Mouse (Mus musculus): Measurements from ENCODE around the gene Rnf8. TPM values are rescaled to one million over a fixed set of nuclear protein-coding genes. Genes with fewer than 3 reads are reported as not detected.

Rnf8 gene
- total RNA-seq, 1 experiment from 2014 or later = 54.3 TPM

GRCm38 (mm10) chr17:29678526-29678925, 63.9 kb downstream of the Rnf8 start:
- ATAC-seq (replicated peaks; ENCODE audit: low read depth, poor library complexity, severe bottlenecking) = no peak

GRCm38 (mm10) chr17:29679038-29679767, 64.6 kb downstream of the Rnf8 start:
- no peak for ATAC-seq (replicated peaks; ENCODE audit: low read depth, poor library complexity, severe bottlenecking)

DNA sequence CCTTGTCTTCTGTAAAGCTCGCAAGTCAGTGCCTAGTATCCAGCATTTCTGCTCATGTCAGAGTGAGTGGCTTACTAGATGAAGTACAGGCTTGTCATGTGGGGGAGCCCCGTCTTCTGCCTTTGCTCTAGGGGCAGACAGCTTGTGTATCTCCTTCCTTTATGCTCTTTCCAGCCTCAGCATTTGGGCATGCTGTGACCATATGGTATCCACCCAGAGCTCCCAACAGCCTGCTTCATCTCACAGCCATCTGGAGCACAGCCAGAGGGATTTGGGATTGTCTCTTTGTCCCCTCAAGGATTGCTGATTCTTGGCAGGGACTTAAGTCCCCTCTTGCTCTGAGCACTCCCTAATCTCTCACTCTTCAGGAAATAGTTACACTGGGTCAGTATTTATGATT, 65.6 kb downstream of the Rnf8 start:
- ATAC-seq (replicated peaks; ENCODE audit: low read depth, poor library complexity, severe bottlenecking) = no peak

DNA sequence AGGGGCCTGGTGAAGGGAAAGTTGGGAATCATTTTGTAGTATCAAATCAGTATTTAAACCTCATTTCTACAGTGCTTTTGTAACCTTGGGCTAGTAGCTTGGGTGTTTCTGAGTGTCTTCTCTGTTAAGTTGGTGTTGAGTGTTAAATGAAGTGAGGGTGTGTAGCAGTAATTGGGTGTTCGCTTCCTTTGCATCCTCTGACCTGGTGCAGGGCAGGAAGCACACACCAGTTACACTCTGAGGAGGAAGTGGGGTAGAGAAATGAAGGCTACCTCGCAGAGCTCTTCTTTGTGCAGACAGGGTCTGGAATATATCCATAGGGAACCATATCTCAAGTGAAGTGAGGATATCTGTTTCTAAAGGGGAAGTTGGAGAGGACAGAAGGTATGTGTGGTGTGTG, 66.3 kb downstream of the Rnf8 start:
- ATAC-seq (replicated peaks; ENCODE audit: low read depth, poor library complexity, severe bottlenecking) = no peak

DNA sequence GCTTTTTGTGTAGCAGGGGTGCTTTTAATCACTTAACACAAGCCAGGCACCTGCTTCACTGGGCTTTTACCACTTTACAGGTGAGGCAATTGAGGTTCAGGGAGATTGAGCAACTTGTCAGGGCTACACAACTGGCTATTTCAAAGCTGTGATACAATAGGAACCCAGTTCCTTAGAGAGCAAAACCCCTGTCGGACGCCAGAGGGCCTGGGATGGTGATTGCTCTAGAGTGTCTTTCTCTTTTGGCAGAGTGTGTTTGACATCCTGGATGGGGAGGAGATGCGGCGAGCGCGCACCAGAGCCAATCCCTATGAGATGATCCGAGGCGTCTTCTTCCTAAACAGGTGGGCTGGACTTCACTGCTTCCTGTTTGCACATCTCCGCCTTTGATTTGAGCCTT, 67.1 kb downstream of the Rnf8 start:
- no peak for ATAC-seq (replicated peaks; ENCODE audit: low read depth, poor library complexity, severe bottlenecking)

- ATAC-seq (replicated peaks; ENCODE audit: low read depth, poor library complexity, severe bottlenecking) = no peak
Observed at GRCm38 (mm10) chr17:29682261-29682660, 67.7 kb downstream of the Rnf8 start.

DNA sequence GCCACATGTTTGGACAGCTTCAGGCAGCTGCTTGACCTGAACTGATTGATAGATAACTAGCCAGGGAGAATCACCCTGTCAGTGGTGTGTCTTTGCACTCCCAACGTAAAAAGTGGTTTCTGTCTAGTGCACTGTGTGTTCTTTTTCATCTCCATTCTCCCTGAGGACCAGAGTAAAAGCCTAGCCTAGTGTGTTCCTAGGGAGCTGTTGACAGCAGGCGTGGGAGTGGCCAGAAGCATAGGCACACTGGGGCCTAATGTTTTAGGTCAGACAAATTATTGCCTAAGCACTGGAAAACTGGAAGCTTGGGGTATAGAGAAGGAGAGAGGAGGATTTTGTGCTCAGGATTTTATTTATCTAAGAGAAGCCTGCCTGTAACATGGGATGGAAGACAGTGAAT, 68.5 kb downstream of the Rnf8 start:
- no peak for ATAC-seq (replicated peaks; ENCODE audit: low read depth, poor library complexity, severe bottlenecking)

DNA sequence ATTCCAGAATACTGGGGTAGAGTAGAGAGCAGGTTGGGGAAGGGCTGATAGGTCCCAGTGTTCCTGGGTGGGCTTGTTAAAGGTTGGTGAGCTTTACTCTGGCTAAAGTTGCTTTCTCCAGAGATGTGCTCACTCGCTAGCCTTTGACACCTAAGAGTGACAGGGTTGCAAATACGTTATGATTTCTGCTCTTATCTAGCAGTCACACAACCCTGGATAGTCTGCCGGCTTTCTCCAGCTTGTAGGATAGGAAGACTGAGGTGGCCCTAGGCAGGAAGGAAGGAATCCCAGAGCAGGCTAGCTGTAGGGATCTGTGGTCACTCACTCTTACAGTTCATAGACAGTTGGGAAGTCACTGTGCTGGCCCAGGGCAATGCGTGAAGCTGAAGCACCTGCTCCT, 69.7 kb downstream of the Rnf8 start:
- no peak for ATAC-seq (replicated peaks; ENCODE audit: low read depth, poor library complexity, severe bottlenecking)

DNA sequence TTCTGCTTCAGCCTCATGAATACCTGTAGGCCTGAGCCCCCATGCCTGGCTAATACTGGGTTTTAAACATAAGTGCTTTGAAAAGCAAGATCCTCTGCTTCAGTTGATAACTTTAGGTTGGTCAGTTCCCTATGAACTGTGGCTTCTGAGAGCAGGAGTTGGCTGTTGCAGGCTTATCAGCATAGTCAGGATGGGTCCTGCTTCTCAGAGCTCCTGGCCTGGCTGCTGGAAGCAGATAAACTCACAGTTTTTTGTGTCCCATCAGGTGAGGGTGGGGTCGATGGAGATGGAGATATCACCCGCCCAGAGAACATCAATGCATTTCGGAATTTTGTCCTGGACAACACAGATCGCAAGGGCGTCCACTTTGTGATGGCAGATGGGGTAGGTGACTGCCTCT, 72.2 kb downstream of the Rnf8 start:
- no peak for ATAC-seq (replicated peaks; ENCODE audit: low read depth, poor library complexity, severe bottlenecking)

GRCm38 (mm10) chr17:29687373-29687772, 72.8 kb downstream of the Rnf8 start:
- no peak for ATAC-seq (replicated peaks; ENCODE audit: low read depth, poor library complexity, severe bottlenecking)

GRCm38 (mm10) chr17:29688610-29689009, 74.0 kb downstream of the Rnf8 start:
- no peak for ATAC-seq (replicated peaks; ENCODE audit: low read depth, poor library complexity, severe bottlenecking)

GRCm38 (mm10) chr17:29690257-29690656, 75.7 kb downstream of the Rnf8 start:
- no peak for ATAC-seq (replicated peaks; ENCODE audit: low read depth, poor library complexity, severe bottlenecking)

DNA sequence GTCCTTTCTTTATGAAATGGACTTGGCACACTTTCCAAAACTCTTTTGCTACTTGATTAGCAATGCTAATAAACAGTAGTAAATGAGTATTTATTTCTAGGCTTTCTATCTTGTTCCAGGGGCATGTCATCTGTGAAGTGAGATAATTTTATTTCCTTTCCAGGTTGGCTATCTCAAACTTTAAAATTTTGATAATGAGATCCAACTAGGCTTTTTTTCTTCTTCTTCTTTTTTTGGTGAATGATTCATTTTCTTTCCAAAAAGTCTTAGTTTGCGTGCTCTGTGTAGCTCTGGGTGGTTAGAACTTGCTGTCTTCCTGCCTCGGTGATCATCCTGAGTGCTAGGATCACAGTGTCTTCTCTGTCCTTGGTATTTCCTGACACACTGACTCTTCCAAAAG, 78.2 kb downstream of the Rnf8 start:
- ATAC-seq (replicated peaks; ENCODE audit: low read depth, poor library complexity, severe bottlenecking) = no peak

GRCm38 (mm10) chr17:29693571-29693970, 79.0 kb downstream of the Rnf8 start:
- ATAC-seq (replicated peaks; ENCODE audit: low read depth, poor library complexity, severe bottlenecking) = no peak

DNA sequence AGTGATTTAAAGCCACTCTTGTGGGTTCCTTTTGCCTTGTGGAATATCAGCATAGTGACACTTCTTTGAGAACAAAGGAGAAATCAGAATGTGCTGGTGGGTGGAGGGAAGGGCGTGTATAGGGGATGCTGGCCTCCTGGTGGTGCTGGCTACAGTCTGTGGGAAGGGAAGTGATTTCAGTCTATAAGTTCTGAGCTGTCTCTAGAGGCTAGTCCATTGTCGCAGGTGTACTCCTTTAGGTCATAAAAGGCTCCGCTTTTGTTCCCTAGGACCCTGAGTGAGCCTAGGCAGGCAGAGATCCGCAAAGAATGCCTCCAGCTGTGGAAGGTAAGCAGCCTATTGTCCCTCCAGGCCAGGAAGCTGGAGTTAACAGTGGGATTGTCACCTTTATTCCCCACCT, 79.9 kb downstream of the Rnf8 start:
- ATAC-seq (replicated peaks; ENCODE audit: low read depth, poor library complexity, severe bottlenecking) = no peak

Other genes with a start within 250 kb of the Rnf8 start
- 205 and 249 TPM in 2 replicates for gene Pim1, start 124.0 kb upstream of the Rnf8 start, total RNA-seq (2017)
- gene Gm17657, start 65.2 kb upstream of the Rnf8 start, total RNA-seq (2017) = not detected in 2 replicates
- 7.0 and 9.6 TPM in 2 replicates for gene Tbc1d22b, start 65.0 kb upstream of the Rnf8 start, total RNA-seq (2017)
- 0.05 TPM in 1 of 2 replicates, not detected in the other for gene Tmem217, start 62.4 kb upstream of the Rnf8 start, total RNA-seq (2017)
- gene Gm28043, start 86 bp downstream of the Rnf8 start, total RNA-seq (2017) = 3.7 and 12.3 TPM in 2 replicates
- 150 and 172 TPM in 2 replicates for gene Cmtr1, start 45.8 kb downstream of the Rnf8 start, total RNA-seq (2017)
- gene Ccdc167, start 102.3 kb downstream of the Rnf8 start, total RNA-seq (2017) = 12.8 and 30.5 TPM in 2 replicates